Mouse (Mus musculus) CH12.LX (cell line): ENCODE data around the gene Pdxdc1. TPM values are rescaled to one million over a fixed set of nuclear protein-coding genes. Genes with fewer than 3 reads are reported as not detected.

ENCODE experiments used
- DNase-seq: peaks from one replicate; pipeline ENCODE4 v3.0.0-alpha.2; 2013; ENCODE audit errors: extremely low read depth
- H3K27ac ChIP-seq: 2 replicates; pipeline ENCODE4 v1.5.1; 2012; ENCODE audit warnings: low read depth, mild to moderate bottlenecking, control low read depth, moderate library complexity; ENCODE audit not compliant: insufficient read depth
- H3K27me3 ChIP-seq: replicated peaks from 2 replicates; pipeline ENCODE3; 2012; ENCODE audit warnings: inconsistent platforms
- H3K36me3 ChIP-seq, 2 experiments: replicated peaks in 1 of 2; 2 replicates each; pipeline versions ENCODE3 to v1.6.1; 2012; ENCODE audit warnings: inconsistent platforms in 1 of 2, low read length in 1 of 2, mild to moderate bottlenecking in 1 of 2, mixed read lengths in 1 of 2, moderate library complexity in 1 of 2; ENCODE audit not compliant: control insufficient read depth in 1 of 2, insufficient read depth in 1 of 2
- H3K4me1 ChIP-seq, 2 experiments: 2 replicates each; pipeline ENCODE4 v1.6.1; 2012; ENCODE audit warnings: inconsistent platforms in 1 of 2, moderate library complexity in 1 of 2; ENCODE audit not compliant: insufficient read depth in 2 of 2, control insufficient read depth in 1 of 2
- H3K4me2 ChIP-seq: 2 replicates; pipeline ENCODE4 v1.6.1; 2012; ENCODE audit warnings: low read depth, mild to moderate bottlenecking, control low read depth; ENCODE audit not compliant: poor library complexity, insufficient read depth, severe bottlenecking
- H3K4me3 ChIP-seq, 3 experiments: fragments of 150-350 bp in 1 of 3; sonication (generic) in 1 of 3; replicated peaks in 1 of 3; 2 replicates each; pipeline versions ENCODE3 to v1.5.1; 2011 to 2012; ENCODE audit warnings: low read depth in 2 of 3, low read length in 2 of 3, mild to moderate bottlenecking in 2 of 3, moderate library complexity in 2 of 3, control low read depth in 1 of 3, improper control_type of control experiment in 1 of 3, inconsistent platforms in 1 of 3, mixed read lengths in 1 of 3; ENCODE audit not compliant: poor library complexity in 1 of 3
- H3K79me2 ChIP-seq: replicated peaks from 2 replicates; pipeline ENCODE4 v1.6.1; 2012; ENCODE audit warnings: mild to moderate bottlenecking, moderate library complexity; ENCODE audit not compliant: control insufficient read depth, poor library complexity, insufficient read depth, severe bottlenecking; ENCODE audit errors: extremely low read depth
- H3K9ac ChIP-seq: 2 replicates; pipeline ENCODE4 v1.6.1; 2012; ENCODE audit warnings: low read depth, mild to moderate bottlenecking, control low read depth, moderate library complexity; ENCODE audit not compliant: insufficient read depth
- H3K9me3 ChIP-seq: replicated peaks from 2 replicates; pipeline ENCODE3; 2012; ENCODE audit warnings: low read length, inconsistent platforms, mixed read lengths
- BHLHE40 ChIP-seq: IDR thresholded peaks from 2 replicates; pipeline ENCODE4 v1.6.1; 2011; ENCODE audit warnings: mild to moderate bottlenecking, low read depth, low read length, improper control_type of control experiment
- CHD1 ChIP-seq: IDR thresholded peaks from 2 replicates; pipeline ENCODE4 v1.6.1; 2012; ENCODE audit warnings: low read depth, low read length, improper control_type of control experiment, inconsistent platforms
- CHD2 ChIP-seq: IDR thresholded peaks from 2 replicates; pipeline ENCODE4 v1.6.1; 2011; ENCODE audit warnings: low read length, improper control_type of control experiment
- E2F4 ChIP-seq: IDR thresholded peaks from 2 replicates; pipeline ENCODE4 v1.6.1; 2011; ENCODE audit warnings: low read depth, low read length, improper control_type of control experiment; ENCODE audit not compliant: insufficient replicate concordance
- ELF1 ChIP-seq: IDR thresholded peaks from 2 replicates; pipeline ENCODE4 v1.6.1; 2014; ENCODE audit warnings: low read depth, mild to moderate bottlenecking, inconsistent platforms, low read length, improper control_type of control experiment
- GABPA ChIP-seq: IDR thresholded peaks from 2 replicates; pipeline ENCODE4 v1.6.1; 2012; ENCODE audit warnings: low read depth, low read length, improper control_type of control experiment, inconsistent platforms; ENCODE audit not compliant: insufficient replicate concordance
- IRF4 ChIP-seq: IDR thresholded peaks from 2 replicates; pipeline ENCODE4 v1.6.1; 2014; ENCODE audit warnings: low read depth, mild to moderate bottlenecking, inconsistent platforms, low read length, improper control_type of control experiment
- MAFK ChIP-seq: IDR thresholded peaks from 2 replicates; pipeline ENCODE4 v1.6.1; 2011; ENCODE audit warnings: low read length, improper control_type of control experiment; ENCODE audit not compliant: insufficient replicate concordance
- MAZ ChIP-seq: IDR thresholded peaks from 2 replicates; pipeline ENCODE4 v1.6.1; 2012; ENCODE audit warnings: low read depth, mild to moderate bottlenecking, inconsistent platforms, low read length, improper control_type of control experiment, moderate library complexity
- MXI1 ChIP-seq: IDR thresholded peaks from 2 replicates; pipeline ENCODE4 v1.6.1; 2011; ENCODE audit warnings: mild to moderate bottlenecking, low read depth, low read length, improper control_type of control experiment
- NELFE ChIP-seq: IDR thresholded peaks from 2 replicates; pipeline ENCODE4 v1.6.1; 2011; ENCODE audit warnings: low read depth, low read length, improper control_type of control experiment
- NRF1 ChIP-seq: IDR thresholded peaks from 2 replicates; pipeline ENCODE4 v1.6.1; 2014; ENCODE audit warnings: low read depth, mild to moderate bottlenecking, inconsistent platforms, low read length, improper control_type of control experiment, moderate library complexity
- POLR2A ChIP-seq: IDR thresholded peaks from 2 replicates; pipeline ENCODE4 v1.6.1; 2011; ENCODE audit warnings: low read depth, mild to moderate bottlenecking, improper control_type of control experiment, low read length
- RCOR1 ChIP-seq: conservative IDR thresholded peaks from 2 replicates; pipeline ENCODE4 v1.6.1; 2012; ENCODE audit warnings: low read depth, mild to moderate bottlenecking, inconsistent platforms, low read length, improper control_type of control experiment
- SIN3A ChIP-seq: IDR thresholded peaks from 2 replicates; pipeline ENCODE4 v1.6.1; 2012; ENCODE audit warnings: low read length, improper control_type of control experiment, inconsistent platforms
- SMC3 ChIP-seq: IDR thresholded peaks from 2 replicates; pipeline ENCODE4 v1.6.1; 2011; ENCODE audit warnings: low read depth, low read length, improper control_type of control experiment
- TBP ChIP-seq: conservative IDR thresholded peaks from 2 replicates; pipeline ENCODE4 v1.6.1; 2011; ENCODE audit warnings: low read depth, low read length, improper control_type of control experiment
- TCF12 ChIP-seq: IDR thresholded peaks from 2 replicates; pipeline ENCODE4 v1.6.1; 2014; ENCODE audit warnings: low read depth, mild to moderate bottlenecking, inconsistent platforms, low read length, improper control_type of control experiment
- UBTF ChIP-seq: IDR thresholded peaks from 2 replicates; pipeline ENCODE4 v1.6.1; 2012; ENCODE audit warnings: low read depth, mild to moderate bottlenecking, inconsistent platforms, low read length, improper control_type of control experiment, moderate library complexity
- ZKSCAN1 ChIP-seq: IDR thresholded peaks from 2 replicates; pipeline ENCODE4 v1.6.1; 2012; ENCODE audit warnings: low read depth, inconsistent platforms, low read length, improper control_type of control experiment, borderline replicate concordance
- ZNF384 ChIP-seq: IDR thresholded peaks from 2 replicates; pipeline ENCODE4 v1.6.1; 2012; ENCODE audit warnings: low read depth, low read length, improper control_type of control experiment, inconsistent platforms
- dilution Hi-C: fragments of 300-500 bp; cut with MboI; formaldehyde crosslinking; loops from 2 replicates; pipeline ENCODE4 v1.14.3; 2020; ENCODE audit warnings: low sequenced_read_pairs; ENCODE audit not compliant: extremely low pct_unique_long_range_greater_than_20kb, extremely low pct_ligation_motif_present
- in situ Hi-C: fragments of 300-500 bp; cut with MboI; formaldehyde crosslinking; loops from 3 replicates; pipeline ENCODE4 v1.14.3; 2019; ENCODE audit warnings: low sequenced_read_pairs, low pct_ligation_motif_present, low pct_unique_long_range_greater_than_20kb, mixed read lengths
- polyA plus RNA-seq: library from polyadenylated mRNA; unstranded; fragments of >175 nt; gene quantifications from 2 replicates; pipeline ENCODE4 v1.2.1, GENCODE M21; 2012; ENCODE audit warnings: low read depth; ENCODE audit not compliant: insufficient read length
- total RNA-seq, 2 experiments: library from RNA; depleted of rRNA; stranded (reverse); fragments of 300-350 nt in 1 of 2; fragments of >200 nt in 1 of 2; gene quantifications; 2 replicates each; pipeline ENCODE4 v1.2.3; 2012 to 2014

The Pdxdc1 gene
- total and polyA plus RNA-seq, 3 experiments, result 78.5 to 109 (median 80.9) TPM

DNA sequence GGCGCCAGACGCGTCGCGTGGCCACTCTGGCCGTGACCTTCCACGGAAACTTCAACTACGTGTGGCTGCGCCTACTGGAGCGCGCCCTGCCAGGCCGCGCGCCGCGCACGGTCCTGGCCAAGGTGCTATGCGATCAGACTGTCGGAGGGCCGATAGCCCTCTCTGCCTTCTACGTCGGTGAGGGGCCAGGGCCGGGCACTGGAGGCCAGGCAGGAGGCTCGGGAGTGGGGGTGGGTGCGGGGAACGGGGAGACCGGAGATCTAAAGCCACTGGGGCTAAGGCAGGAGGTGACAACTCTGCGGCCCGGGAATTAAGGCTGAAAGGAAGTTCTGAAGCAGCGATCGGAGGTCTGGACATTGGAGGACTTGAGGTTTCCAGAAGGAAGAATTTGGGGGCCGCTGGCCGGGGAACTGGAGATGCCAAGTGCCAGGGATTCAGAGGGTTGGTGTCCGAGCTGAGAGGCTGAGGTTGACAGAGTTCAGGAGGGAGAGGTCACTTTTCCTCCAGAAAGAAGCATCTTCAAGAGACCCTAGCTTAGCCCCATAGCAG lies 38.0 kb upstream of the Pdxdc1 start:
- in situ Hi-C loops (no loop called here), dilution Hi-C loops (no loop called here)
- DNase-seq, result no peak
- Histone ChIP-seq H3K79me2 (no peaks in the 10 kb centered on the region), H3K9me3 (peaks cover 4% of the 10 kb centered on the region), H3K36me3 (no peaks in the 10 kb centered on the region), H3K4me1 (peaks cover 0 to 13% of the 10 kb centered on the region in 2 experiments; a peak in 3 of 4 replicates), H3K9ac (no peak overlapping the region), H3K4me3 (no peak overlapping the region), H3K27ac (no peak overlapping the region), H3K27me3 (no peaks in the 10 kb centered on the region), H3K4me2 (no peak overlapping the region)
- TF ChIP-seq E2F4 (no peak), CHD1 (no peak), NELFE (no peak), MAZ (no peak), SIN3A (no peak), POLR2A (no peak), MAFK (no peak), MXI1 (no peak), RCOR1 (no peak), NRF1 (no peak), ZKSCAN1 (no peak), BHLHE40 (no peak), GABPA (no peak), UBTF (no peak), TCF12 (no peak), SMC3 (no peak), TBP (no peak)

DNA sequence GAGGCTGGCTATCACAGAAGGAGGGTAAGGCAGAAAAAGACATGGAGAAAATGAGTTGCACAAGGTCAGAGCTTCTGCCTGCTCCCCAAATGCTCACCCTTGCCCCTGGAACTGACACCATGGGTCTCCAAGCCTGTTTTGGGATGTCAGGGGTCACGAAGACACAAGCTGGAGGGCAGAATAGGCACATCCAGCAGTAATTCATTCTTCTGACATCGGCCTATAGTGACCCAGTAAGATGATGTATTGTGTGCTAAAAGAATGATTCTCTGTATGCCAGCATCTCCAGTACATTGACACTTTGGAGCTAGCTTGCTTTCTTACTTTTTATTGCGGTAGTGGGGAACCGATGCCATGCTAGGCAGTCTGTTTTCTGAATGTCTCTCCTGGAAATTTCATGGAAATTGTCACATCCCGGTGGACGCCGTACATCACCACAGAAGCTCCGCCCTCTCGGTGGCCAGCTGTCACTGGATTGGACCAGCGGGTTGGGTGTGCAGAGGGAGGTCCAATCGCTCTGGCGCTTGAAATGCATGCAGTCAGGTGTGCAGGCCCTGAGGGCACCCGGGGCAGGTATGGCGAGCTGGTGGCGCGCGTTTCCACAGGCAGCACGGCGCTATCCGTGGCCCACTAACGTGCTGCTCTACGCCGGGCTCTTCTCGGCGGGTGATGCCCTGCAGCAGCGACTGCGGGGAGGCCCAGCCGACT lies 37.4 kb upstream of the Pdxdc1 start:
- in situ Hi-C loops, result no loop called here
- no peak overlapping the region for H3K4me3 ChIP-seq
- no peak for TF ChIP-seq CHD2
- no peak for TF ChIP-seq MXI1
- TF ChIP-seq NRF1, result no peak
- no peak for TF ChIP-seq ELF1
- no peak for TF ChIP-seq BHLHE40
- TF ChIP-seq ZNF384, result no peak
- no peak for TF ChIP-seq IRF4
- TF ChIP-seq SMC3, result no peak
- TF ChIP-seq, all 38 proteins: peak for 0
- Histone ChIP-seq H3K79me2 (no peaks in the 10 kb centered on the region), H3K27me3 (no peaks in the 10 kb centered on the region), H3K4me2 (no peak overlapping the region), H3K36me3 (no peaks in the 10 kb centered on the region), H3K27ac (no peak overlapping the region), H3K4me1 (peaks cover 0 to 13% of the 10 kb centered on the region in 2 experiments; a peak in 3 of 4 replicates), H3K9ac (no peak overlapping the region), H3K9me3 (peaks cover 4% of the 10 kb centered on the region)
- no peak for DNase-seq
- dilution Hi-C loops, result no loop called here
